Mouse (Mus musculus) G1E (cell line): ENCODE data around the gene Nrxn3.

Experiments used
- CTCF ChIP-seq: IDR thresholded peaks from 2 replicates; pipeline ENCODE4 v1.5.1; 2012; ENCODE audit warnings: low read depth, low read length, inconsistent platforms, mixed read lengths
- GATA1 ChIP-seq: IDR thresholded peaks from 2 replicates; pipeline ENCODE4 v1.6.1; 2012; ENCODE audit warnings: borderline replicate concordance, low read length, inconsistent platforms, mixed read lengths
- GATA2 ChIP-seq: IDR thresholded peaks from 2 replicates; pipeline ENCODE4 v1.6.1; 2012; ENCODE audit warnings: low read depth, low read length, inconsistent platforms, borderline replicate concordance
- POLR2AphosphoS5 ChIP-seq: IDR thresholded peaks from 2 replicates; pipeline ENCODE4 v1.6.1; 2012; ENCODE audit warnings: low read depth, low read length, inconsistent platforms; ENCODE audit not compliant: insufficient replicate concordance

- TF ChIP-seq CTCF (no peak), GATA1 (no peak), POLR2AphosphoS5 (no peak), GATA2 (no peak)
These were observed 989.1 kb downstream of the Nrxn3 start for GRCm38 (mm10) chr12:89711791-89712190.
